Mouse (Mus musculus) fibroblast of lung, adult 2 months (primary cell): ENCODE measurements around the gene Gadd45g.

Source experiments
- DNase-seq: peaks from one replicate; pipeline ENCODE4 v3.0.0-alpha.2; 2011; ENCODE audit warnings: low read depth

Gene Gadd45g

DNA sequence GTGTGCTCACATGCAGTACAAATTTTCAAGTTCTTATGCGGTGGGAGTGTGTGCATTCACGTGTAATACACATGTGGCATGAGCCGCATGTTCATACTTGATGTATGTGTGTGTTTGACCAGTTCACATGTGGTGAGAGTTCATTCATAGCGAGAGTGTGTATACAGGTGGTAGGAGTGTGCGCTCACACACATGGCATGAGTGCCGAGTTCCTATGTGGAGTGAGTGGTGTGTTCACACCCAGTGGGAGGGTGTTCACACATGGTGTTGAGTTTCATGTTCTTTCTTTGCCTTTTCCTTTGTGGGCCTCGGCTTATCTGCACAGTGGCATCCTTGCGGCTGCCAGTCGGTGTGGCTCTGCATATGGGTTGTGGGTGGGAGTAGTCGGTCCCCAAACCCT is 39.1 kb downstream of the Gadd45g start:
- DNase-seq = no peak

DNA sequence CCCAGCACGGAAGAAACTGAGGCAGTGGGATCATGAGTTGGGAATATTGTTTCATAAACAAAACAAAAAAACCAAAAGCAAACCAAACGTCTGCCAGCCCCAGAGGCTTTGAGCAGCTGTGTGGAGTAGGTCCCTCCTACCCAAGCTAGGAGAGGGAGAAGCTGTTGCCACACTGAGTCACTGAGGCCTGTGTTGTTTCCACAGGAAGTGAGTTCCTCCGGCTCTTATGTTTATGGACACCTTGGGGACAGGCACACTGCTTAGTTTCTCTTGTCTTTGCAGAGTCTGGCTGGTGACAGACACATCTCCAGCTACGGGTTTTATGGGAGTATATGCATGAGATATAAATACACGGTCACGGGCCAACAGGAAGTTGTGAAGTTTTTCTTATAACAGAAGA is 39.6 kb downstream of the Gadd45g start:
- no peak for DNase-seq

DNA sequence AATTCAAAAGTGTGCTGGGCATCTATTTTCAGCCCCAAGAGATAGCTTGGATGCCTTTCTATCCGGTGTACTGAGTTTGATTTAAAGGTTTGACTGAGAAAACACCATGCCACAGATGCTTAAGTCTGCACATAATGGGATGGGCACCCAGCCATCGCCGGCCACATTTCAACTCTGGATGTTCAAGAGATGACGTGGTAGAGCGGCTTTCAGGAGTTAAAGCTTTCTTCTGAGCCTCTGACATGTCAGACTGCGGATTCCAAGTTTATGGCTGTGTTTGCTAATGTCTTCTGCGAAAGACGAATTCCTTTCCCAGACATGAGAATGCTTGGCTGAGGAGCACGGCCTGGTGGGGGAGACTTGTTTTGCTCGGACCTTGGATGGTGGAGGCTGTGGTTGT is 40.2 kb downstream of the Gadd45g start:
- DNase-seq = peak; percentile 92

DNA sequence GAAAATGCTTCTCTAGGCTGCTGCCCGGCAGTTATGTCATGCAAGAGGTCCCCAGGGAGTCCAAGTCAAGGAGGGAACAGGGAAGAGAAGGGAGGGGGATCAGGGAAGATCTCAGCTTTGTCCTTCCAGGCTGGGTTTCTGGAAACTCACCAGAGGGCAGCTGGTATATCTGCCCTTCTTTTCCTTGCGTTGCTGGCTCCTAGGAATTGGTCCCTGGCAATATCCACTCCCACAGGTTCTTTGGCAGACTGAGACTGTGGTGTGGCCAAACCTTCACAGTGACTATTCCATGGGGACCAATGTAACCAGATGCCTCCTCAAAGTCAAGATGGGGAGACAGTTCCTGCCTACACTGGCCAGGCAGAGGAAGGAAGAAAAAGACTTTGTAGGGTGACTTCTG is 41.9 kb downstream of the Gadd45g start:
- DNase-seq = no peak

DNA sequence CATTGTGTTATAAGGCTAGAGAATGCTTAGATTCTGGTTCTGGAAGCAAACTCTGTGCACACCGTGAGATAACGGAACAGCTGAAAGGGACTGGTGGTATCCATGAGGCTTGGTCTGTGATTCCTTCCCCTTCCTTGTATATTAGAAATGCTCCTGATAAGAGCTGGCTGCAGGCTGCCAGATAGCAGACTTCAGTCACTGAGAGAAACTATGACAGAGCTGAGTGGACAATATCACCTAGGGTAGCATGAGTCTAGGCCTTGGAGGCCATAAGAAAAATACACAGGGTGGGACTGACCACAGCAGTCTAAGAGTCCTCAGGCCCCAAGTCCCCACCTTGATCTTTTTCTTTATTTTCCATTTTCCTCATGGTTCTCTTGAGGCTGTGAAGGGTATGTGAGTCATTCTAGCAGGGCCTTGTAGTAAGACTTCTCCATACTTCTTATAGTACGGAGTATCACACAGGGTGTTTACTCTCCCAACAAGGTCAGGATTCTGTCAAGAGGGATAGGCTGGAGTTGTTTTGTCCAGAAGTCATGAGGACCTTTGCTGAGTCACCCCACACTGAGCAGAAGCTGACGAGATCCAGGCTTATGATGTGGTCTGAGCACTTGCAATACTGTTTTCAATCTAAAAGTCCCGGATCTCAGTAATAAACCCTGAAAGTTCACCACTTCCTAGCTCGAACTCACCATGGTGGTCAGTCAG is 45.5 kb downstream of the Gadd45g start:
- DNase-seq = peak; percentile 51

DNA sequence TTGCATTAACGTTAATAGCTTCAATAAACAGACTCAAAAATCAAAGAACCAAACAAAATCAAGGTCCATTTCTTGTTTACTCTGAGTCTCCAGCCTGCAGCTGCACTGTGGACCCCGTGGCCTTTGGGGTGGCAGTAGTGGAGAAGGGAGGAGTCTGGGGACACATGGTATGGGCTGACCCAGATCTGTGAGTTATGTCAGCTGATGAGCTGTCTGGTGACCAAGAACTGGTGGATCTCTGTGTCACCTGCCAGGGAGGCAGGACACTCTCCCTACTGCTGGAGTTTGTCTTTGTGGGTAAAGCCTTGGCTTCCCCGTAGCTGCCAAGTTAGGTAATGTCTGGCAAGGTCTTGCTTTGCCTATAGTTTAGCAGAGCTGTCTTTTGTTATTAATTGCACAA is 51.1 kb downstream of the Gadd45g start:
- no peak for DNase-seq
